ENCODE assay signal across 12 mouse cellular contexts in the genomic region with DNA sequence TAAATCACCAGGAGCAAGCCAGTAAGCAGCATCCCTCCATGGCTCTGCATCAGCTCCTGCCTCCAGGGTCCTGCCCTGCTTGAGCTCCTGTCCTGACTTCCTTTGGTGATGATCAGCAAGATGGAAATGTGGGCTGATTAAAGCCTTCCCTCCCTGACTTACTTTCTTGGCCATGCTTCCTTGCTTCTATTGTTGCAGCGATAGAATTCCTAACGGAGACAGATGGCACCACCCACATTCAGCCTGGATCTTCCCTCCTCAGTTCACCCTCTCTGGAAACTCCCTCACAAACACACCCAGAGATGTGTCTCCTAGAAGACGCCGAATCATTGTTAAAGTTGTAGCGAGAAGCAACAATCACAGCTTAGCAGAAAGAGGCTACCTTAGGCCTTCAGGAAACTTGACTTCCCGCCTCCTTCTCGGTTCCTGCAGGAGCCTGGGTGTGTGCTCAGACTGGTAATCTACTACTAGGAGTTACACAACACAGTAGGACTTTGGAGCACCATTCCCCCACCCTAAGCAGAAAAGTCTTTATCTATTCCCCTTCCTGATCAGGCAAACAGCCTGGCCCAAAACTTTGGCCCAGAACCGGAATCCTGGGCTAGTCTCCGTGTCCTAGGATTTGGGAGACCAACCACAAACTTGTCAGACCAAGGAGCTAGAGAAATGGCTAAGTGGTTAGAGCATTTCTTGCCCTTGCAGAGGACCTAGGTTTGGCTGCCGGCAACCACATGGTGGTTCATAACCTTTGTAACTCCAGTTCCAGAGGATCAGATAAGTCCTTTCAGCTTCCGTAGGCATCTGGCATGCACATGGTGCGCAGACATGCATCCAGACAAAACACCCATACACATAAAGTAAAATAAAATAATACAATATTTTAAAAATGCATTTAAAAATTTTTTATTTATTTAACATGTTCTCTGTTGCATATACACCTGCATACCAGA. TPM values are rescaled to one million over a fixed set of nuclear protein-coding genes. Genes with fewer than 3 reads are reported as not detected.
DNase-seq lines count a peak whose midpoint lies in the region; ATAC-seq and TF ChIP-seq lines count a peak whose summit lies in the region.
"Had no signal": no experiment of that assay in that cellular context is flagged by ENCODE, and none has a peak within 500 bp of the region (broad histone marks: within the 10 kb centered on the region; RNA-seq: fewer than 3 reads in every experiment).

No protein-coding gene starts in this region.

- H3K9ac ChIP-seq in midbrain, embryonic 14.5 days (replicated peaks; ENCODE audit: low read length), result no peak overlapping the region
- H3K9ac ChIP-seq: embryonic facial prominence, embryonic 15.5 days had no signal

- no peaks in the 10 kb centered on the region for H3K36me3 ChIP-seq in small intestine, adult 2 months (ENCODE audit: control insufficient read depth, insufficient read depth, low read length)
- H3K36me3 ChIP-seq in thymus, adult 2 months (ENCODE audit: control insufficient read depth, insufficient read depth, low read length), result no peaks in the 10 kb centered on the region
- H3K36me3 ChIP-seq in midbrain, embryonic 14.5 days (ENCODE audit: control insufficient read depth, insufficient read depth, low read length), result no peaks in the 10 kb centered on the region
- H3K36me3 ChIP-seq: embryonic facial prominence, embryonic 15.5 days had no signal

- no peaks in the 10 kb centered on the region for H3K27me3 ChIP-seq in small intestine, adult 2 months (ENCODE audit: control insufficient read depth, insufficient read depth, low read length)
- H3K27me3 ChIP-seq in thymus, adult 2 months (ENCODE audit: control insufficient read depth, insufficient read depth, low read length), result no peaks in the 10 kb centered on the region
- H3K27me3 ChIP-seq in midbrain, embryonic 14.5 days (ENCODE audit: control insufficient read depth, insufficient read depth, low read length), result no peaks in the 10 kb centered on the region; the same call in 1 of the 2 replicates

- no peak for TF ChIP-seq POLR2A in small intestine, adult 2 months (IDR thresholded peaks at IDR 0.05; ENCODE audit: low read depth, low read length)
- no peak for TF ChIP-seq POLR2A in thymus, adult 2 months (IDR thresholded peaks at IDR 0.05; ENCODE audit: control insufficient read depth, extremely low read depth, insufficient read depth, low read length, poor library complexity)

- no peak overlapping the region for H3K4me2 ChIP-seq in midbrain, embryonic 14.5 days (ENCODE audit: low read length)
- H3K4me2 ChIP-seq: embryonic facial prominence, embryonic 15.5 days had no signal

- WGBS in small intestine, adult 2 months, result 37% methylated on average over 12 of the region's 12 CpGs
- 91% methylated on average over 12 of the region's 12 CpGs for WGBS in thymus, adult 2 months
- WGBS in midbrain, embryonic 14.5 days, result 86% methylated on average over 12 of the region's 12 CpGs

- peaks cover 3% of the 10 kb centered on the region; the same call in 1 of the 2 replicates for H3K4me1 ChIP-seq in small intestine, adult 2 months (ENCODE audit: control insufficient read depth, insufficient read depth, insufficient read length, low read length)
- H3K4me1 ChIP-seq in thymus, adult 2 months (replicated peaks; ENCODE audit: control insufficient read depth, insufficient read depth, low read length), result no peaks in the 10 kb centered on the region
- H3K4me1 ChIP-seq in midbrain, embryonic 14.5 days (ENCODE audit: control insufficient read depth, insufficient read depth, low read length), result no peaks in the 10 kb centered on the region
- H3K4me1 ChIP-seq: embryonic facial prominence, embryonic 15.5 days had no signal

- TF ChIP-seq CTCF in small intestine, adult 2 months (IDR thresholded peaks at IDR 0.05; ENCODE audit: extremely low read depth, insufficient read length, insufficient replicate concordance, low read depth, low read length), result no peak
- no peak for TF ChIP-seq CTCF in thymus, adult 2 months (IDR thresholded peaks at IDR 0.05; ENCODE audit: borderline replicate concordance, control insufficient read depth, extremely low read depth, insufficient read depth, low read length, poor library complexity)

- no peaks in the 10 kb centered on the region for H3K9me3 ChIP-seq in midbrain, embryonic 14.5 days (ENCODE audit: control insufficient read depth, low read length)
- H3K9me3 ChIP-seq: embryonic facial prominence, embryonic 15.5 days had no signal

- DNase-seq in left cerebral cortex, adult 11 months (ENCODE audit: low spot score), result peak; percentile 52
- no peak for DNase-seq in left cerebral cortex, postnatal 4 days
- peak; percentile 91 for DNase-seq in brain, adult 2 months (ENCODE audit: low read depth, low spot score)
- peak; percentile 25 to 29 for DNase-seq in layer of hippocampus, postnatal 10 days (ENCODE audit: low spot score in 2 of 2)
- no peak for DNase-seq in thymus, adult 2 months
- DNase-seq in MN1 (ENCODE audit: low spot score), result no peak
- DNase-seq in midbrain, embryonic 14.5 days, result no peak
- DNase-seq: cerebellum, adult 9-11 months; gastrocnemius, postnatal 10 days; thymus, postnatal 14 days had no signal

- ATAC-seq in midbrain, embryonic 14.5 days (ENCODE audit: low FRiP score, low TSS enrichment), result no peak

- intact Hi-C loops in left cerebral cortex, postnatal 4 days (cut with DNase I), result no loop called here

- H3K27ac ChIP-seq in small intestine, adult 2 months (ENCODE audit: insufficient read depth, low read depth, low read length), result peak overlapping the region; percentile 94
- H3K27ac ChIP-seq in thymus, adult 2 months (ENCODE audit: control insufficient read depth, insufficient read depth, low read length), result no peak overlapping the region
- H3K27ac ChIP-seq in midbrain, embryonic 14.5 days (replicated peaks; ENCODE audit: low read depth, low read length), result no peak overlapping the region
- H3K27ac ChIP-seq: embryonic facial prominence, embryonic 15.5 days had no signal

- peak overlapping the region; percentile 49 for H3K4me3 ChIP-seq in small intestine, adult 2 months (ENCODE audit: low read depth, low read length)
- H3K4me3 ChIP-seq in thymus, adult 2 months (ENCODE audit: control insufficient read depth, insufficient read depth, low read length), result no peak overlapping the region
- no peak overlapping the region for H3K4me3 ChIP-seq in midbrain, embryonic 14.5 days (replicated peaks; ENCODE audit: low read depth, low read length)
- H3K4me3 ChIP-seq: embryonic facial prominence, embryonic 15.5 days had no signal

RNA-seq across cellular contexts. Expression of a gene that starts 6.8 kb away (rescaled TPM):
- total RNA-seq in left cerebral cortex, postnatal 4 days (2021), result 10 to 100 TPM; 48.4 to 53.1 TPM
- 10 to 100 TPM; 46.1 to 52.7 TPM for total RNA-seq in layer of hippocampus, postnatal 10 days (2021)
- polyA plus RNA-seq in small intestine, adult 2 months (2012; rRNA removed), result 7.8 and 17.0 TPM in 2 replicates
- polyA plus RNA-seq in thymus, adult 2 months (2012; rRNA removed), result 42.6 and 45.2 TPM in 2 replicates
- polyA plus RNA-seq in midbrain, embryonic 14.5 days (2014; fragmentation: Nextera tagmentation; extraction: Ambion mirVana), result 44.0 and 56.7 TPM in 2 replicates

RNA-seq across cellular contexts. Expression of a gene that starts 41.8 kb away (rescaled TPM):
- 100 to 1,000 TPM; 121 to 128 TPM for total RNA-seq in left cerebral cortex, postnatal 4 days (2021)
- total RNA-seq in layer of hippocampus, postnatal 10 days (2021), result 100 to 1,000 TPM; 103 to 111 TPM
- polyA plus RNA-seq in small intestine, adult 2 months (2012; rRNA removed), result 9.9 and 18.7 TPM in 2 replicates
- polyA plus RNA-seq in thymus, adult 2 months (2012; rRNA removed), result 20.8 and 23.5 TPM in 2 replicates
- 106 and 107 TPM in 2 replicates for polyA plus RNA-seq in midbrain, embryonic 14.5 days (2014; fragmentation: Nextera tagmentation; extraction: Ambion mirVana)

Comparison
In these comparisons a context has a peak if more than half of its experiments do, and no peak if none do; other contexts are left out.
1. DNase-seq: peak in left cerebral cortex, adult 11 months (single experiment), brain, adult 2 months (single experiment) and layer of hippocampus, postnatal 10 days (2 of 2); none in left cerebral cortex, postnatal 4 days (single experiment), thymus, adult 2 months (single experiment), MN1 (single experiment) and midbrain, embryonic 14.5 days (single experiment).